Mouse (Mus musculus): ENCODE data around the gene Vasn.

Vasn gene

GRCm38 (mm10) chr16:4607818-4608531, 31.8 kb upstream of the Vasn start:
- peak; percentile 83 for DNase-seq (ENCODE audit: low spot score)

DNA sequence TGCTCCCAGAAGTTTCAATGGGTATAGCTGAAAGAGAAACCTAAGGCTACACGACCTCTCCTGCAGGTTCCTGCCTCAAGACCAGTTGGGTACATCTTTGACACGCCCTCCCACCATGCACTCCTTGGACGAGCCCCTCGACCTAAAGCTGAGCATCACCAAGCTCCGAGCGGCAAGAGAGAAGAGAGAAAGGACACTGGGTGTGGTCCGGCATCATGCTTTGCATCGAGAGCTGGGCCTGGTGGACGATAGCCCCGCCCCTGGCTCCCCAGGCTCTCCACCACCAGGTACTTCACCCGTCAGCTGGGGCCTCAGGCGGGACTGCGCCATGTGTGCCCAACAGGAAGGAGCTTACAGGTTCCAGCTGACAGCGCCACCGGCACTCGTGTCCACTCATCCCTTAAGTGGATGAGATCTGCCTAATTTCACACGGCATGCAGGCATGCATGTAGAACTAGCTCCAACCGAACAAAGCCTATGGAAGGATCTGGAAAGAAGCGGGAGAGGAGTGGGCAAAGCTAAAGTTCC, 31.1 kb upstream of the Vasn start:
- no peak for DNase-seq (ENCODE audit: low spot score)

DNA sequence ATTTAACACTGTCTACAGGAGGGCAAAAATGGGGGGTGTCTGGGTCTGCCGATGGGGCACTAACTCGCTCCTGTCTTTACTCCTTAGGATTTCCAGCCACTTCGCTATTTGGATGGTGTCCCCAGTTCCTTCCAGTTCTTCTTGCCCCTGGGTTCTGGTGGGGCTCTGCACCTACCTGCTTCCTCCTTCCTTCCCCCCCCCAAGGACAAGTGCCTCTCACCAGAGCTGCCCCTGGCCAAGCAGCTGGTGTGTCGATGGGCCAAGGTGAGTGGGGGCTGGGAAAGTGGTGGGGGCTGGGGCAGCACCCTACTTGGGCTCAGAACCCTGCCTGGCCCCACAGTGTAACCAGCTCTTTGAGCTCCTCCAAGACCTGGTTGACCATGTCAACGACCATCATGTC, 28.5 kb upstream of the Vasn start:
- no peak for DNase-seq (ENCODE audit: low spot score)

DNA sequence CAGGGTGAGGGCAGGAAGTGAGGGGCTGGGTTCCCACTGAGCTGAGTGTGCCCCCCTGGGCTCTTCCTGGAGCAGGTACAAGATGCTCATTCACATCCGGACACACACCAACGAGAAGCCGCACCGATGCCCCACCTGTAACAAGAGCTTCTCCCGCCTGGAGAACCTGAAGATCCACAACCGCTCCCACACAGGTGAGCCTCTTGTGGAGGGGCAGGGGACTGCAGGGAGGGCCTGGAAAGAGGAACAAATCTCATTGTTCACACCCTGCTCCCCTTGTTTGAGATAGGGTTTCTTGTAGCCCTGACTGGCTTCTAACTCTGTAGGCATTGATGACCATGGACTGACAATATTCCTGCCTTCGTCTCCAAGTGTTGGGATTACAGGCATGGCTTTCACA, 28.1 kb upstream of the Vasn start:
- DNase-seq (ENCODE audit: low spot score) = no peak

DNA sequence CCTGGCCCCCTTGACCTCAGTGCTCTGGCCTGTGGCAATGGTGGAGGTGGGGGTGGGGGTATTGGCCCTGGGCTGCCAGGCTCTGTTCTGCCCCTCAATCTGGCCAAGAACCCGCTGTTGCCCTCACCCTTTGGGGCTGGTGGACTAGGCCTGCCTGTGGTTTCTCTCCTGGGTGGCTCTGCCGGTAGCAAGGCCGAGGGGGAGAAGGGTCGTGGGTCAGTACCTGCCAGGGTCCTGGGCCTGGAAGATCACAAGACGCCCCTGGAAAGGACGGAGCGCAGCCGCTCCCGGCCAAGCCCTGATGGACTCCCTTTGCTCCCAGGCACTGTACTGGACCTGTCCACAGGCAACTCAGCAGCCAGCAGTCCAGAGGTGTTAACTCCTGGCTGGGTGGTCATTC, 26.0 kb upstream of the Vasn start:
- DNase-seq (ENCODE audit: low spot score) = no peak

DNA sequence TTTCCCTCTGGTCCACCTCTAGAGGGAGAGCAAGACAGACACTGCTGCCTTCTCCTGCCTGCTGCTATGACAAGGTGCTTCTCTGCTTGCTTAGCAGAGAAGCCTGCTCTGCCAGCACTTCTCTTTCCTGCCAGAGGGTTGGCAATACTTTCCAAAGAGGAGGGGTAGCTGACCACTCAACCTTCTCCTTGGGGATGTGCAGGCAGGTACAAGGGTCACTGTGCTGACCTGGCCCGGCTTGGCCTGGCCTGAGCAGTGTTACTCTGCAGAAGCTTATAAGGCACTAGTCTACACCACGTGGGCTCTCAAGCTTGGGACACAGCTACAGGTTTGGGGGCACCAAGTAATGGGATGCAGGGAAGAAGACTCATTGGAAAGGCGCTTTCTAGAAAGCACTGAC, 25.1 kb upstream of the Vasn start:
- no peak for DNase-seq (ENCODE audit: low spot score)

DNA sequence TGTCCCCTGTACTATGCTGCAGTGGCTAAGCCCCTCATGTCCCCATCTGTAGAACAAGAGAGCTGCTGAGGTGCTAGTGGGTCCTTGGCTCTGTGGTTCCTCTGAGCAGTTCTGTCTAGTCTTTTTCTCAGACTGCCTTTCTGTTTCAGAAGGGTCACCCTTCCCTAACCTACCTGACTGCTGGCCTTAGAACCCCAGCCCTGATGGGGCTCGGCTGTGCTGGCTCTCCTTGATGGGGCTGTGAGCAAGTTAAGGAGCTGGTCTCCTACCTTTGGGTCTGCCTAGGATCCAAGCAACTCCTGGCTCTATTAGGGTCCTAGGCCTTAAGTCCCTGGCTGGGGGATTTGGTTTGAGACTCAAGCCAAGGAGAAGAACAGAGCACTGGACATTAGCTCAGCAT, 24.4 kb upstream of the Vasn start:
- DNase-seq (ENCODE audit: low spot score) = no peak

GRCm38 (mm10) chr16:4616829-4617228, 22.9 kb upstream of the Vasn start:
- no peak for DNase-seq (ENCODE audit: low spot score)

GRCm38 (mm10) chr16:4624074-4624473, 15.7 kb upstream of the Vasn start:
- DNase-seq (ENCODE audit: low spot score) = no peak

GRCm38 (mm10) chr16:4624481-4625110, 15.1 kb upstream of the Vasn start, which contains the start of gene Pam16:
TSS of gene Pam16 (minus strand) at chr16:4624988.
- DNase-seq (ENCODE audit: low spot score) = peak; percentile 92

- DNase-seq (ENCODE audit: low spot score) = no peak
Measured at GRCm38 (mm10) chr16:4627105-4627504, 12.6 kb upstream of the Vasn start.

DNA sequence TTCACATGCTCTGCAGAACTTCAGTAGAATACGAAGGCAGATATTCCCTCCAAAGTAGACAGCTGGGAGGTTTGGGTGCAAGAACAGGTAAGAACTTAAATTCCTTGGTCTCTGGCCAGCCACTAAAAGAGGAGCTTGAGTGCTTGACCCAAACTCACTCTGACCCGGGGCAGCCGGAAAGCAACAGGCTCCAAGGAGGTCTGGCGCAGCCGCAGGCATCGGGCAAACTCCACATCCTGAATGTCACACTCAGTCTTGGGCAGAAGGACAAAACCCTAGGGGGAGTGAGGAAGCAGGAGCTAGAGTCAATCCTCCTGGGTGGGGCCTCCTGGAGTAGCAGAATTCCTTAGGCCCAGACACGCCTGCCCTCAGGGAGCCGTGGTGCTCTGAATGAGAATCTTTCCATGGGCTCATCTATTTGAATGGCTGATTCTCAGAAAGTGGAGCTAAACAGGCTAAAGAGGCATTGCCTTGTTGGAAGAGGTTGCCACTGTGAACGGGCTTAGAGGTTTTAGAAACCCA, 10.8 kb upstream of the Vasn start:
- no peak for DNase-seq (ENCODE audit: low spot score)

- peak; percentile 80 for DNase-seq (ENCODE audit: low spot score)
Measured at GRCm38 (mm10) chr16:4629950-4630349, 9.8 kb upstream of the Vasn start.

- no peak for DNase-seq (ENCODE audit: low spot score)
Measured at GRCm38 (mm10) chr16:4632050-4632449, 7.7 kb upstream of the Vasn start.

GRCm38 (mm10) chr16:4633661-4634060, 6.1 kb upstream of the Vasn start:
- DNase-seq (ENCODE audit: low spot score) = no peak

- no peak for DNase-seq (ENCODE audit: low spot score)
Measured at GRCm38 (mm10) chr16:4634681-4635080, 5.1 kb upstream of the Vasn start.

GRCm38 (mm10) chr16:4635760-4636159, 4.0 kb upstream of the Vasn start:
- DNase-seq (ENCODE audit: low spot score) = no peak

DNA sequence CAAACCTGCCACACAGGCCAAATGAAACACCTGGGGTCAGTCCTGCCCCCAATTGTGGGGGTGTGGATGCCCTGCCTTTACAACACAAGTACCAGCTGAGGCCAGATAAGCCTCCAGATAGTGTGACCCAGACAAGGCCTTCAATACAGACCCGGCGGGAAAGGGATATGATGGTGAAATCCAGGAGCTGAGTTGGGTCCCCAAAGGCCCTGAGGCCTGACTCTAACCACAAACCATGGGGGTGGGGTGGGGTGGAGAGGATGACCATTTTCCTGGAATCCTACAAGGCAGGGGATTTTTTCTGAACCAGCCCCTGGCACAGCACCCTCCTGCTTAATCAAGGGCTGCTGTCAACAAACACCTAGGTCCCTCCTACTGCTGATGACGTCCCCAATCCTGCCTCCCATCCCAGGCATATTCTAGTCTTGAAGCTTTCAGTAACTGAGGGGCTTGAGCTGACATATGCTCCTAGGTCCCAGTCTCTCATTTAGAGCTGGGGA, 800 bp upstream of the Vasn start:
- no peak for DNase-seq (ENCODE audit: low spot score)

GRCm38 (mm10) chr16:4640267-4641005, 695 bp downstream of the Vasn start:
- DNase-seq (ENCODE audit: low spot score) = no peak

- no peak for DNase-seq (ENCODE audit: low spot score)
Measured at GRCm38 (mm10) chr16:4641119-4641838, 1.5 kb downstream of the Vasn start.

GRCm38 (mm10) chr16:4642190-4642589, 2.4 kb downstream of the Vasn start:
- DNase-seq (ENCODE audit: low spot score) = peak; percentile 76

GRCm38 (mm10) chr16:4642937-4643336, 3.2 kb downstream of the Vasn start:
- DNase-seq (ENCODE audit: low spot score) = no peak

All from ovary, postnatal 36 days (tissue).